Mouse (Mus musculus): ENCODE results near the gene Elf2.
A peak's percentile ranks its signal among the peaks of the same experiment; 100 is the strongest.

DNA sequence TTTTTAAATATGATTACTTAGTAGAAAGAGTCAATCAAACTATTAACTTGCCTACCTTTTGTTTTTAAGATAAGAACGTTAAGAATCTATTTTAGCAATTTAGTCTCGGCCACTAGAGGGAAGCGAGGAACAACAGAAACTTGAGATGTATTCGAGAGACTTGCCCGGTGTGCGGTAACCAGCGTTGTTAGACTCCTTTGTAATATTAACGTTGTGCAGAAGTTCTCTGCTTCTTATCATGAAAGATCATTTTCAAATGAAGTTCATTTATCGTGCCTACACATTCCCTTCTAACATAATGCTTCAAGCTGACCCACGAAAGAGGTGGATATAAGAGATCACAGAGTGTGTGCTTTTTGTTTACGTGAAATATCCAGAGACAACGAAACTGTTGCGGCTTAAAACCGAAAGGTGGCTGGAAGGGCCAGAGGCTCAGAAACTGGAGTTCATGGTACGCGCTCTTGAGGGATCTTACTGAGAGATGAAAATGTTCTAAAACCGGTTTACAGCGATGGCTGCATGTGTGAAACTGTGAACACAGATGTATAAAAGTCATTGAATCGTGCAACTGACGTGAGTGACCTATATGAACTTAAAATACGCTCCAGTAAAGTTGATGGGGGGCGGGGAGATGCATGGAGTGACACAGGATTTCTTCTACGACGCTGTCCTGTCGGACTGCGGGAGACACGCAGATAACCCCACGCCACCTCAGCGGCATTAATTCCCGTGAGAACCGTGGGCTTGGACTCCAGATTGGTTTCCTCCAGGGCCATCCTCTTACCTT is 37.6 kb upstream of the Elf2 start:
- TF ChIP-seq POLR2A (IDR thresholded peaks at IDR 0.05; ENCODE audit: borderline replicate concordance, extremely low read depth, insufficient read depth, insufficient read length, poor library complexity, severe bottlenecking): no peak
- TF ChIP-seq CTCF (IDR thresholded peaks at IDR 0.05; ENCODE audit: borderline replicate concordance, extremely low read depth, insufficient read depth, insufficient read length): peak; percentile 47; the same call in 1 of the 2 replicates
